Mouse (Mus musculus) myocyte (in vitro differentiated cells): ENCODE measurements around the gene Ptchd4. TPM values are rescaled to one million over a fixed set of nuclear protein-coding genes. Genes with fewer than 3 reads are reported as not detected.

ENCODE experiments used
- H3K27me3 ChIP-seq: one replicate; pipeline ENCODE4 v1.6.1; 2011; ENCODE audit not compliant: control insufficient read depth, insufficient read depth, insufficient read length
- H3K36me3 ChIP-seq: one replicate; pipeline ENCODE4 v1.6.1; 2011; ENCODE audit not compliant: control insufficient read depth, insufficient read depth
- H3K4me2 ChIP-seq: one replicate; pipeline ENCODE4 v1.6.1; 2011; ENCODE audit warnings: low read depth, control low read depth
- H3K4me3 ChIP-seq: one replicate; pipeline ENCODE4 v1.5.1; 2011; ENCODE audit warnings: mild to moderate bottlenecking, control low read depth, moderate library complexity
- H3K79me2 ChIP-seq: one replicate; pipeline ENCODE4 v1.6.1; 2011; ENCODE audit not compliant: control insufficient read depth, insufficient read depth
- H3ac ChIP-seq: one replicate; pipeline ENCODE4 v1.6.1; 2011; ENCODE audit not compliant: control insufficient read depth, insufficient read length
- CEBPB ChIP-seq: IDR thresholded peaks from 2 replicates; pipeline ENCODE4 v1.6.1; 2011; ENCODE audit warnings: mild to moderate bottlenecking, moderate library complexity; ENCODE audit not compliant: poor library complexity, insufficient read depth, severe bottlenecking
- E2F4 ChIP-seq: IDR thresholded peaks from one replicate; pipeline ENCODE4 v1.6.1; 2011; ENCODE audit warnings: mild to moderate bottlenecking, control low read depth, moderate library complexity; ENCODE audit not compliant: insufficient read depth
- MAX ChIP-seq: IDR thresholded peaks from one replicate; pipeline ENCODE4 v1.6.1; 2011; ENCODE audit warnings: low read depth, mild to moderate bottlenecking, control low read depth
- MYOD1 ChIP-seq, 3 experiments: IDR thresholded peaks; one replicate each; pipeline ENCODE4 v1.6.1; 2011; ENCODE audit warnings: control low read depth in 2 of 3, low read depth in 2 of 3, mild to moderate bottlenecking in 2 of 3, moderate library complexity in 1 of 3; ENCODE audit not compliant: insufficient read length in 2 of 3, control insufficient read depth in 1 of 3
- MYOG ChIP-seq, 3 experiments: IDR thresholded peaks; one replicate each; pipeline ENCODE4 v1.6.1; 2011; ENCODE audit warnings: control low read depth in 2 of 3, low read depth in 2 of 3, mild to moderate bottlenecking in 2 of 3; ENCODE audit not compliant: insufficient read length in 2 of 3, control insufficient read depth in 1 of 3, insufficient read depth in 1 of 3
- POLR2A ChIP-seq: IDR thresholded peaks from one replicate; pipeline ENCODE4 v1.6.1; 2011; ENCODE audit warnings: low read depth, mild to moderate bottlenecking, control low read depth, moderate library complexity; ENCODE audit not compliant: insufficient read length
- POLR2AphosphoS2 ChIP-seq: IDR thresholded peaks from one replicate; pipeline ENCODE4 v1.6.1; 2011; ENCODE audit warnings: low read depth, control low read depth; ENCODE audit not compliant: insufficient read length
- REST ChIP-seq: IDR thresholded peaks from one replicate; pipeline ENCODE4 v1.6.1; 2011; ENCODE audit warnings: mild to moderate bottlenecking, control low read depth, moderate library complexity; ENCODE audit not compliant: insufficient read depth, insufficient read length
- SRF ChIP-seq: IDR thresholded peaks from one replicate; pipeline ENCODE4 v1.6.1; 2011; ENCODE audit warnings: low read depth; ENCODE audit not compliant: control insufficient read depth, insufficient read length
- TCF12 ChIP-seq: IDR thresholded peaks from one replicate; pipeline ENCODE4 v1.6.1; 2011; ENCODE audit warnings: mild to moderate bottlenecking, control low read depth; ENCODE audit not compliant: poor library complexity, insufficient read depth, severe bottlenecking
- TCF3 ChIP-seq: IDR thresholded peaks from one replicate; pipeline ENCODE4 v1.6.1; 2011; ENCODE audit warnings: low read depth, control low read depth; ENCODE audit not compliant: insufficient read length
- USF1 ChIP-seq: IDR thresholded peaks from one replicate; pipeline ENCODE4 v1.6.1; 2011; ENCODE audit warnings: low read depth, mild to moderate bottlenecking, control low read depth, moderate library complexity
- polyA plus RNA-seq: library from polyadenylated mRNA; unstranded; fragments of >200 nt; fragmentation: generic; extraction: Trizol; gene quantifications from one replicate; pipeline ENCODE4 v1.2.1, GENCODE M21; 2012; ENCODE audit warnings: missing spikeins

Ptchd4 gene
- polyA plus RNA-seq, 1 experiment, result not detected

GRCm38 (mm10) chr17:42290341-42290740 is 25.4 kb upstream of the Ptchd4 start:
- no peaks in the 10 kb centered on the region for H3K27me3 ChIP-seq
- no peaks in the 10 kb centered on the region for H3K36me3 ChIP-seq
- H3K4me2 ChIP-seq, result no peak overlapping the region
- H3ac ChIP-seq, result no peak overlapping the region
- H3K79me2 ChIP-seq, result no peaks in the 10 kb centered on the region
- no peak for TF ChIP-seq TCF3
- H3K4me3 ChIP-seq, result no peak overlapping the region

GRCm38 (mm10) chr17:42291793-42292192 is 24.0 kb upstream of the Ptchd4 start:
- TF ChIP-seq TCF3, result no peak
- TF ChIP-seq POLR2A, result no peak
- TF ChIP-seq CEBPB, result no peak
- TF ChIP-seq POLR2AphosphoS2, result no peak
- TF ChIP-seq MYOG (IDR thresholded peaks at IDR 0.05; ENCODE audit: control insufficient read depth in 1 of 3, insufficient read depth in 1 of 3, insufficient read length in 2 of 3, low read depth in 2 of 3), result no peak
- Histone ChIP-seq H3K4me2 (no peak overlapping the region), H3K4me3 (no peak overlapping the region), H3K36me3 (no peaks in the 10 kb centered on the region), H3ac (no peak overlapping the region), H3K27me3 (no peaks in the 10 kb centered on the region), H3K79me2 (no peaks in the 10 kb centered on the region)

DNA sequence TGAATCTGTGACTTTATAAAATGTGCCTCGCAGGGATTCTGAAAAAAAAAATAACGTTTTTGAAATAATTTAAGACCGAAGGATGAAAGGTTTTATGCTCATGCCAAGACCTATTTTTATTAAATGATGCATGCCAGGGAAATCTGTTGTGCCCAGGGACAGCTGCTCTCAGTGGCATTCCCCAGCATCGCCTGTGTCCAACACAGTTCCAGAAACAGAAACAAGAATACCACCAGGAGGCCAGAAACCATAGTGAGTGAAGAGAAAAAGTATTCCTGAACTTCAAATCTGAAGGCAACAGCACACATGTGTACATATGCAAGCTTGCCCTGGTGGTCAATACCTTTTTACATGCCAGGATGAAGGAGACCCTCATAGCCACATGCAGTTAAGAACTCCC is 17.8 kb upstream of the Ptchd4 start:
- peak overlapping the region; percentile 44 for H3K4me2 ChIP-seq
- TF ChIP-seq MAX (no peak), MYOD1 (IDR thresholded peaks at IDR 0.05; ENCODE audit: control insufficient read depth in 1 of 3, insufficient read length in 2 of 3, low read depth in 2 of 3) (peak in 2 of 3 experiments; percentile 18 to 60), TCF12 (peak; percentile 36), MYOG (IDR thresholded peaks at IDR 0.05; ENCODE audit: control insufficient read depth in 1 of 3, insufficient read depth in 1 of 3, insufficient read length in 2 of 3, low read depth in 2 of 3) (peak in 2 of 3 experiments; percentile 58 to 82)
- H3K4me3 ChIP-seq, result no peak overlapping the region
- no peaks in the 10 kb centered on the region for H3K36me3 ChIP-seq
- H3K79me2 ChIP-seq, result no peaks in the 10 kb centered on the region
- no peaks in the 10 kb centered on the region for H3K27me3 ChIP-seq
- H3ac ChIP-seq, result no peak overlapping the region

GRCm38 (mm10) chr17:42299681-42300080 is 16.1 kb upstream of the Ptchd4 start:
- Histone ChIP-seq H3K4me2 (no peak overlapping the region), H3K27me3 (no peaks in the 10 kb centered on the region), H3K79me2 (no peaks in the 10 kb centered on the region), H3K4me3 (no peak overlapping the region), H3K36me3 (no peaks in the 10 kb centered on the region), H3ac (no peak overlapping the region)
- TF ChIP-seq MYOD1 (IDR thresholded peaks at IDR 0.05; ENCODE audit: control insufficient read depth in 1 of 3, insufficient read length in 2 of 3, low read depth in 2 of 3) (no peak), POLR2A (no peak), CEBPB (no peak), SRF (no peak), MYOG (IDR thresholded peaks at IDR 0.05; ENCODE audit: control insufficient read depth in 1 of 3, insufficient read depth in 1 of 3, insufficient read length in 2 of 3, low read depth in 2 of 3) (no peak)

GRCm38 (mm10) chr17:42303062-42303577 is 12.6 kb upstream of the Ptchd4 start:
- H3K36me3 ChIP-seq, result no peaks in the 10 kb centered on the region
- H3ac ChIP-seq, result no peak overlapping the region
- TF ChIP-seq MYOD1 (IDR thresholded peaks at IDR 0.05; ENCODE audit: control insufficient read depth in 1 of 3, insufficient read length in 2 of 3, low read depth in 2 of 3), result no peak
- TF ChIP-seq SRF, result no peak
- TF ChIP-seq TCF12, result no peak
- no peak for TF ChIP-seq POLR2A
- TF ChIP-seq TCF3, result no peak
- no peak for TF ChIP-seq CEBPB
- TF ChIP-seq USF1, result no peak
- TF ChIP-seq MAX, result no peak
- no peak for TF ChIP-seq REST
- no peak for TF ChIP-seq MYOG (IDR thresholded peaks at IDR 0.05; ENCODE audit: control insufficient read depth in 1 of 3, insufficient read depth in 1 of 3, insufficient read length in 2 of 3, low read depth in 2 of 3)
- no peak for TF ChIP-seq POLR2AphosphoS2
- TF ChIP-seq E2F4, result no peak
- H3K79me2 ChIP-seq, result no peaks in the 10 kb centered on the region
- no peak overlapping the region for H3K4me3 ChIP-seq
- no peaks in the 10 kb centered on the region for H3K27me3 ChIP-seq
- no peak overlapping the region for H3K4me2 ChIP-seq

GRCm38 (mm10) chr17:42304262-42304661 is 11.5 kb upstream of the Ptchd4 start:
- H3K4me2 ChIP-seq, result no peak overlapping the region
- TF ChIP-seq REST, result no peak
- TF ChIP-seq USF1, result no peak
- no peak for TF ChIP-seq MYOG (IDR thresholded peaks at IDR 0.05; ENCODE audit: control insufficient read depth in 1 of 3, insufficient read depth in 1 of 3, insufficient read length in 2 of 3, low read depth in 2 of 3)
- TF ChIP-seq POLR2AphosphoS2, result no peak
- TF ChIP-seq MAX, result no peak
- TF ChIP-seq CEBPB, result no peak
- no peak for TF ChIP-seq E2F4
- TF ChIP-seq TCF12, result no peak
- no peak for TF ChIP-seq POLR2A
- no peak for TF ChIP-seq TCF3
- no peak for TF ChIP-seq MYOD1 (IDR thresholded peaks at IDR 0.05; ENCODE audit: control insufficient read depth in 1 of 3, insufficient read length in 2 of 3, low read depth in 2 of 3)
- TF ChIP-seq SRF, result no peak
- H3K79me2 ChIP-seq, result no peaks in the 10 kb centered on the region
- H3K27me3 ChIP-seq, result no peaks in the 10 kb centered on the region
- no peaks in the 10 kb centered on the region for H3K36me3 ChIP-seq
- no peak overlapping the region for H3ac ChIP-seq
- H3K4me3 ChIP-seq, result no peak overlapping the region
